ENCODE assay signal across 17 mouse cellular contexts in the genomic region with DNA sequence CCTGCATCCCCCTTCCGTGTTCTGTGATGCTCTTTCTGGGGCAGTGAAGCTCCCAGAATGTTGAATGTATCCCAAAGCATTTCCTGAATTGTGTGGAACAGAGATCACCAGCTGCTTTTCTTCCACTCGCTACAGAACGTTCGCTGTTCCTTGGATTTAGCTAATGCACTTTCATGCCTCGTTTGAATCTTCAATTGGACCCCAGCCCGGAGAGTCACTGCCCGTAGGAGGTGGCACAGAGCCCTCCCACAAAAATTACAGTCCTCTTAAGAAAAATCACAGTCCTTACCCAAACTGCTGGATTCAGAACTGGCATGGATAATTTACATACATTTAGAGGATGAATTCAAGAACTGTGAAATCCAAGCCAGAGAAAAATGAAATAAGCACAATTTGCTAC. TPM values are rescaled to one million over a fixed set of nuclear protein-coding genes. Genes with fewer than 3 reads are reported as not detected.
A peak's percentile ranks its signal among the peaks of the same experiment; 100 is the strongest.
DNase-seq lines count a peak whose midpoint lies in the region; ATAC-seq and TF ChIP-seq lines count a peak whose summit lies in the region.
"Had no signal": no experiment of that assay in that cellular context is flagged by ENCODE, and none has a peak within 500 bp of the region (broad histone marks: within the 10 kb centered on the region; RNA-seq: fewer than 3 reads in every experiment).

No protein-coding gene starts in this region.

- DNase-seq in forebrain, postnatal 0 days: peak; percentile 51
- DNase-seq in brain, embryonic 14.5 days (ENCODE audit: low read depth): peak; percentile 57
- peak; percentile 62 for DNase-seq in layer of hippocampus, adult 9-11 months
- peak; percentile 81 to 85 for DNase-seq in right cerebral cortex, postnatal 10 days (ENCODE audit: low spot score in 2 of 2)
- DNase-seq in heart, adult 11 months: no peak
- DNase-seq in liver, postnatal 0 days: no peak
- DNase-seq: adrenal gland, adult 8-10 months; cerebellum, adult 11 months; kidney, postnatal 25 days; liver had no signal

- H3K4me2 ChIP-seq in forebrain, postnatal 0 days (ENCODE audit: low read depth): no peak overlapping the region
- no peak overlapping the region for H3K4me2 ChIP-seq in forebrain, embryonic 12.5 days
- no peak overlapping the region for H3K4me2 ChIP-seq in liver, embryonic 12.5 days
- H3K4me2 ChIP-seq in liver, postnatal 0 days (ENCODE audit: low read depth, low read length): no peak overlapping the region
- H3K4me2 ChIP-seq: heart, embryonic 12.5 days; neural tube, embryonic 12.5 days had no signal

- peak overlapping the region; percentile 59 for H3K27ac ChIP-seq in forebrain, postnatal 0 days (ENCODE audit: low read depth, low read length)
- no peak overlapping the region for H3K27ac ChIP-seq in forebrain, embryonic 12.5 days
- H3K27ac ChIP-seq in liver, embryonic 12.5 days: no peak overlapping the region
- H3K27ac ChIP-seq in liver, postnatal 0 days (ENCODE audit: low read depth): no peak overlapping the region
- H3K27ac ChIP-seq: macrophage; neural tube, embryonic 12.5 days had no signal

- TF ChIP-seq EP300 in liver, postnatal 0 days (IDR thresholded peaks at IDR 0.05; ENCODE audit: low read depth): no peak

- peak; percentile 35; the same call in 1 of the 2 replicates for ATAC-seq in forebrain, postnatal 0 days
- ATAC-seq in forebrain, embryonic 12.5 days (ENCODE audit: low FRiP score): no peak
- no peak for ATAC-seq in liver, embryonic 12.5 days
- ATAC-seq in liver, postnatal 0 days: no peak
- ATAC-seq: hindbrain, embryonic 16.5 days had no signal

- H3K9ac ChIP-seq in forebrain, postnatal 0 days: no peak overlapping the region
- no peak overlapping the region for H3K9ac ChIP-seq in forebrain, embryonic 12.5 days
- no peak overlapping the region for H3K9ac ChIP-seq in liver, embryonic 12.5 days
- H3K9ac ChIP-seq in liver, postnatal 0 days (replicated peaks): no peak overlapping the region
- H3K9ac ChIP-seq: heart, embryonic 12.5 days; neural tube, embryonic 12.5 days had no signal

- no peak for TF ChIP-seq CTCF in forebrain, postnatal 0 days (IDR thresholded peaks at IDR 0.05; ENCODE audit: low read depth)
- no peak for TF ChIP-seq CTCF in brain, embryonic 14.5 days (IDR thresholded peaks at IDR 0.05; ENCODE audit: borderline replicate concordance, extremely low read depth, insufficient read depth, insufficient read length)
- no peak for TF ChIP-seq CTCF in liver, postnatal 0 days (IDR thresholded peaks at IDR 0.05; ENCODE audit: low read depth)

- no peaks in the 10 kb centered on the region for H3K36me3 ChIP-seq in forebrain, postnatal 0 days (ENCODE audit: insufficient read depth)
- H3K36me3 ChIP-seq in forebrain, embryonic 12.5 days (replicated peaks): no peaks in the 10 kb centered on the region
- no peaks in the 10 kb centered on the region for H3K36me3 ChIP-seq in liver, embryonic 12.5 days
- H3K36me3 ChIP-seq in liver, postnatal 0 days (replicated peaks; ENCODE audit: insufficient read depth, low read length): no peaks in the 10 kb centered on the region
- H3K36me3 ChIP-seq: heart, embryonic 12.5 days; neural tube, embryonic 12.5 days had no signal

- 0 out of 2 replicates have a peak, but pooled peaks cover 5% of the 10 kb centered on the region for H3K4me1 ChIP-seq in forebrain, postnatal 0 days (ENCODE audit: insufficient read depth)
- H3K4me1 ChIP-seq in forebrain, embryonic 12.5 days: no peaks in the 10 kb centered on the region; the same call in 1 of the 2 replicates
- H3K4me1 ChIP-seq in liver, embryonic 12.5 days: no peaks in the 10 kb centered on the region
- no peaks in the 10 kb centered on the region for H3K4me1 ChIP-seq in liver, postnatal 0 days (ENCODE audit: insufficient read depth)
- H3K4me1 ChIP-seq: neural tube, embryonic 12.5 days had no signal

- no peaks in the 10 kb centered on the region for H3K27me3 ChIP-seq in forebrain, postnatal 0 days (ENCODE audit: insufficient read depth, low read length)
- H3K27me3 ChIP-seq in forebrain, embryonic 12.5 days: no peaks in the 10 kb centered on the region
- H3K27me3 ChIP-seq in liver, embryonic 12.5 days (replicated peaks): no peaks in the 10 kb centered on the region
- no peaks in the 10 kb centered on the region for H3K27me3 ChIP-seq in liver, postnatal 0 days (ENCODE audit: insufficient read depth, low read length)
- H3K27me3 ChIP-seq: neural tube, embryonic 12.5 days had no signal

- WGBS in forebrain, postnatal 0 days: 12% methylated on average over 7 of the region's 7 CpGs
- WGBS in forebrain, embryonic 12.5 days: 58% methylated on average over 7 of the region's 7 CpGs
- 71% methylated on average over 7 of the region's 7 CpGs for WGBS in liver, embryonic 12.5 days (ENCODE audit: insufficient replicate concordance)
- 74% methylated on average over 7 of the region's 7 CpGs for WGBS in liver, postnatal 0 days (ENCODE audit: insufficient replicate concordance)

- H3K4me3 ChIP-seq in forebrain, postnatal 0 days (ENCODE audit: low read depth, low read length): no peak overlapping the region
- H3K4me3 ChIP-seq in forebrain, embryonic 12.5 days (replicated peaks): no peak overlapping the region
- no peak overlapping the region for H3K4me3 ChIP-seq in liver, embryonic 12.5 days
- no peak overlapping the region for H3K4me3 ChIP-seq in liver, postnatal 0 days (ENCODE audit: low read depth, low read length)
- H3K4me3 ChIP-seq: heart, embryonic 12.5 days; neural tube, embryonic 12.5 days had no signal

- TF ChIP-seq POLR2A in brain, embryonic 14.5 days (IDR thresholded peaks at IDR 0.05; ENCODE audit: borderline replicate concordance, extremely low read depth, insufficient read depth, insufficient read length, poor library complexity, severe bottlenecking): no peak

- no peaks in the 10 kb centered on the region for H3K9me3 ChIP-seq in forebrain, postnatal 0 days (ENCODE audit: low read length)
- no peaks in the 10 kb centered on the region for H3K9me3 ChIP-seq in forebrain, embryonic 12.5 days
- H3K9me3 ChIP-seq in liver, embryonic 12.5 days (replicated peaks): no peaks in the 10 kb centered on the region
- H3K9me3 ChIP-seq in liver, postnatal 0 days (ENCODE audit: low read length): no peaks in the 10 kb centered on the region
- H3K9me3 ChIP-seq: heart, embryonic 12.5 days; neural tube, embryonic 12.5 days had no signal

RNA-seq across cellular contexts. Expression of gene Stum, which starts 36.9 kb away (rescaled TPM):
- 59.7 and 80.7 TPM in 2 replicates for total RNA-seq in forebrain, postnatal 0 days (2014; rRNA removed)
- polyA plus RNA-seq in forebrain, postnatal 0 days (2015; fragmentation: Nextera tagmentation; extraction: Ambion mirVana): 15.2 and 16.7 TPM in 2 replicates
- 0.44 and 0.66 TPM in 2 replicates for polyA plus RNA-seq in forebrain, embryonic 12.5 days (2016; fragmentation: Nextera tagmentation; extraction: Ambion mirVana)
- 10.2 and 11.6 TPM in 2 replicates for polyA plus RNA-seq in brain, embryonic 14.5 days (2012; rRNA removed)
- 0.07 and 0.28 TPM in 2 replicates for polyA plus RNA-seq in liver, embryonic 12.5 days (2016; fragmentation: Nextera tagmentation; extraction: Ambion mirVana)
- 0.02 and 0.07 TPM in 2 replicates for polyA plus RNA-seq in liver, postnatal 0 days (2015; fragmentation: Nextera tagmentation; extraction: Ambion mirVana)
- polyA plus RNA-seq: C2C12 had no signal

RNA-seq across cellular contexts. Expression of gene Parp1, which starts 48.5 kb away (rescaled TPM):
- total RNA-seq in forebrain, postnatal 0 days (2014; rRNA removed): 92.2 and 95.3 TPM in 2 replicates
- 51.6 and 57.5 TPM in 2 replicates for polyA plus RNA-seq in forebrain, postnatal 0 days (2015; fragmentation: Nextera tagmentation; extraction: Ambion mirVana)
- polyA plus RNA-seq in forebrain, embryonic 12.5 days (2016; fragmentation: Nextera tagmentation; extraction: Ambion mirVana): 241 and 255 TPM in 2 replicates
- 105 and 115 TPM in 2 replicates for polyA plus RNA-seq in brain, embryonic 14.5 days (2012; rRNA removed)
- 111 and 115 TPM in 2 replicates for polyA plus RNA-seq in liver, embryonic 12.5 days (2016; fragmentation: Nextera tagmentation; extraction: Ambion mirVana)
- 18.9 and 23.3 TPM in 2 replicates for polyA plus RNA-seq in liver, postnatal 0 days (2015; fragmentation: Nextera tagmentation; extraction: Ambion mirVana)

Comparison
In these comparisons a context has a peak if more than half of its experiments do, and no peak if none do; other contexts are left out.
1. DNase-seq: peak in forebrain, postnatal 0 days (single experiment), brain, embryonic 14.5 days (single experiment), layer of hippocampus, adult 9-11 months (single experiment) and right cerebral cortex, postnatal 10 days (2 of 2); none in heart, adult 11 months (single experiment) and liver, postnatal 0 days (single experiment).